Mouse (Mus musculus) ES-E14 (cell line): ENCODE results near the gene Cbx6. TPM values are rescaled to one million over a fixed set of nuclear protein-coding genes. Genes with fewer than 3 reads are reported as not detected.

Source experiments
- DNase-seq: peaks from one replicate; pipeline ENCODE4 v3.0.0-alpha.2; 2013; ENCODE audit warnings: low read depth, low spot score
- H3K27ac ChIP-seq: 2 replicates; pipeline ENCODE4 v1.5.1; 2012; ENCODE audit warnings: low read depth, mild to moderate bottlenecking, low read length, moderate library complexity, mixed read lengths; ENCODE audit not compliant: poor library complexity, insufficient read depth, severe bottlenecking
- H3K36me3 ChIP-seq: 2 replicates; pipeline ENCODE4 v1.6.1; 2012; ENCODE audit warnings: mild to moderate bottlenecking, low read length, moderate library complexity, mixed read lengths; ENCODE audit not compliant: control insufficient read depth, poor library complexity, insufficient read depth, severe bottlenecking
- H3K4me1 ChIP-seq, 2 experiments: fragments of 150-350 bp in 1 of 2; sonication (generic) in 1 of 2; 2 replicates each; pipeline ENCODE4 v1.6.1; 2012; ENCODE audit warnings: low read length in 2 of 2, mild to moderate bottlenecking in 1 of 2, mixed read lengths in 1 of 2; ENCODE audit not compliant: control insufficient read depth in 2 of 2, insufficient read depth in 2 of 2, poor library complexity in 1 of 2
- H3K4me3 ChIP-seq, 2 experiments: fragments of 150-350 bp in 1 of 2; sonication (generic) in 1 of 2; 2 replicates each; pipeline ENCODE4 v1.5.1; 2012; ENCODE audit warnings: low read length in 2 of 2, low read depth in 1 of 2, mild to moderate bottlenecking in 1 of 2, mixed read lengths in 1 of 2; ENCODE audit not compliant: insufficient read depth in 1 of 2, poor library complexity in 1 of 2, severe bottlenecking in 1 of 2
- H3K9ac ChIP-seq: 2 replicates; pipeline ENCODE4 v1.6.1; 2012; ENCODE audit warnings: low read depth, mild to moderate bottlenecking, low read length, mixed read lengths; ENCODE audit not compliant: poor library complexity, insufficient read depth, severe bottlenecking
- H3K9me3 ChIP-seq: fragments of 150-350 bp; sonication (generic); 2 replicates; pipeline ENCODE4 v1.6.1; 2012; ENCODE audit warnings: low read depth, mild to moderate bottlenecking, low read length; ENCODE audit not compliant: control insufficient read depth, insufficient read depth
- CHD2 ChIP-seq: IDR thresholded peaks from 2 replicates; pipeline ENCODE4 v1.6.1; 2014; ENCODE audit warnings: mild to moderate bottlenecking, low read depth, low read length, inconsistent platforms
- MAFK ChIP-seq: IDR thresholded peaks from 2 replicates; pipeline ENCODE4 v1.6.1; 2014; ENCODE audit warnings: mild to moderate bottlenecking, low read depth, low read length, inconsistent platforms; ENCODE audit not compliant: insufficient read depth
- ZC3H11A ChIP-seq: IDR thresholded peaks from 2 replicates; pipeline ENCODE4 v1.6.1; 2012; ENCODE audit warnings: low read depth, mild to moderate bottlenecking, inconsistent platforms, low read length, borderline replicate concordance
- ZNF384 ChIP-seq: IDR thresholded peaks from 2 replicates; pipeline ENCODE4 v1.6.1; 2012; ENCODE audit warnings: low read depth, low read length, inconsistent platforms
- in situ Hi-C, 2 experiments: fragments of 600-800 bp; cut with MboI; formaldehyde crosslinking; loops; one replicate each; pipeline ENCODE4 v1.15.1; 2025; ENCODE audit warnings: low sequenced_read_pairs in 2 of 2, inconsistent platforms in 1 of 2; ENCODE audit not compliant: unreplicated experiment in 2 of 2
- total RNA-seq: library from RNA; depleted of rRNA; stranded (reverse); fragments of 300-350 nt; gene quantifications from 2 replicates; pipeline ENCODE4 v1.2.3, GENCODE M21; 2012

Gene Cbx6
- total RNA-seq, 1 experiment = 28.2 TPM

- DNase-seq = peak; percentile 89
- Histone ChIP-seq H3K9ac (no peak overlapping the region), H3K27ac (0 out of 2 replicates have a peak overlapping the region, but pooled peaks have one; percentile 9), H3K36me3 (peaks cover 48% of the 10 kb centered on the region), H3K4me1 (peaks cover 0 to 24% of the 10 kb centered on the region in 2 experiments; a peak in 1 of 4 replicates), H3K4me3 (no peak overlapping the region; a peak in 1 of 4 replicates), H3K9me3 (no peaks in the 10 kb centered on the region)
- no peak for TF ChIP-seq CHD2
- in situ Hi-C loops = no loop called here
Observed at GRCm38 (mm10) chr15:79825146-79825825, 9.2 kb downstream of the Cbx6 start.

- H3K36me3 ChIP-seq = peaks cover 39% of the 10 kb centered on the region
- no peaks in the 10 kb centered on the region for H3K9me3 ChIP-seq
- H3K4me1 ChIP-seq = peaks cover 0 to 21% of the 10 kb centered on the region in 2 experiments; a peak in 1 of 4 replicates
- TF ChIP-seq ZNF384 (no peak), CHD2 (no peak), MAFK (no peak)
- no peak overlapping the region for H3K9ac ChIP-seq
- H3K4me3 ChIP-seq = no peak overlapping the region
- DNase-seq = no peak
- in situ Hi-C loops = no loop called here
- no peak overlapping the region for H3K27ac ChIP-seq
Observed at GRCm38 (mm10) chr15:79823588-79824280, 10.8 kb downstream of the Cbx6 start.

DNA sequence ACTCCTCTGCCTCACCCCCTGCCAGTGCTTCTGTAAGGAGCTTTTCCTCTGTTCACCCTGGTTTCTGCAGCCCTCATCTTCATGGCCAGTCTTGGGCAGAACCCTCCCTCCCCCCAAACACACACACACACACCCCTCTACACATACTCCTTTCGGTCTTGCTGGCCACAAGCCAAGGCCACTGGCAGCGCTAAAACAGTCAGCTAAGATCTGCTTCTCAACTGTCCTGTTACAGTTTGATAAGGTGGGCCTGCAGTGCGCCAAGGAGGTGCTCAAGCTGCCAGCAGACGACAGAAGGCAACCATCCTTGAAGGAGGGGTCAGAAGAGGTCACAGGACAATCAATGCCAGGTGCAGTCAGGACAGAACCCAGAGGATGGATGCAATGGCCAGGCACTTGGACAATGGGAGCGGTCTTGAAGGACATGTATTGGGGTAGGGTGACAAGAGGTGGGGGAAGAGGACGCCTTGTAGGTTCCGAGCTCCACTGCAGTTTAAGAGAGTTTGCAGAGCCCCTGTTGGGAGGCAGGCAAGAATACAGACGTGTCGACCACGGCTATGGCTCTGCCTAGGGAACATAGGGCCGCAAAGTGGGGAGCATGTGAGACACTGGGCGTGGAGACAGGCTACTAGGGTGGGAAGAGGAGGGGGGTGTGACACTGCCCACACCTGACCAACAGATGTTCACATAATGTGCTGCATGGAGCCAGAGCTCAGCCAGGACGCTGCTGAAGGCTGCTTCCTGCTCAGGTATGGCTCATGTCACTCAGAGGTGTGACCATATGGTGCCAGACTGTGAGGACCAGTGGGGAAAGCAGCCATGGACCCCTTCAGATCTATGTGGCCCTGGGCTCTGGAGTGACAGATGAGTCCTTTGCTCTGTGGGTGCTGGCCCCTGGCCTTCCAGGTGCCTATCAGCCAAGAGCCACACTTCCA, 12.0 kb downstream of the Cbx6 start:
- in situ Hi-C loops = no loop called here
- Histone ChIP-seq H3K27ac (no peak overlapping the region), H3K4me1 (peaks cover 0 to 18% of the 10 kb centered on the region in 2 experiments; a peak in 1 of 4 replicates), H3K9ac (no peak overlapping the region), H3K4me3 (no peak overlapping the region), H3K9me3 (no peaks in the 10 kb centered on the region), H3K36me3 (peaks cover 27% of the 10 kb centered on the region; the same call in 1 of the 2 replicates)
- TF ChIP-seq MAFK = no peak
- no peak for DNase-seq

GRCm38 (mm10) chr15:79818325-79818724, 16.2 kb downstream of the Cbx6 start:
- Histone ChIP-seq H3K9me3 (no peaks in the 10 kb centered on the region), H3K36me3 (peaks cover 13% of the 10 kb centered on the region; the same call in 1 of the 2 replicates), H3K27ac (no peak overlapping the region), H3K4me3 (no peak overlapping the region), H3K9ac (no peak overlapping the region), H3K4me1 (no peaks in the 10 kb centered on the region; a peak in 1 of 4 replicates)
- TF ChIP-seq ZNF384 (peak; percentile 80), ZC3H11A (no peak)
- in situ Hi-C loops = no loop called here
- peak; percentile 50 for DNase-seq
